Mouse (Mus musculus): ENCODE data around the gene Sstr2. TPM values are rescaled to one million over a fixed set of nuclear protein-coding genes. Genes with fewer than 3 reads are reported as not detected.

Gene Sstr2
- polyA plus RNA-seq, 1 experiment: not detected

- H3K27ac ChIP-seq (replicated peaks; ENCODE audit: low read depth, low read length): no peak overlapping the region
- H3K4me1 ChIP-seq (ENCODE audit: control insufficient read depth, insufficient read depth, insufficient read length, low read length): no peaks in the 10 kb centered on the region; the same call in 1 of the 2 replicates
- no peak overlapping the region for H3K4me3 ChIP-seq (ENCODE audit: insufficient read depth, low read depth, low read length)
Measured at GRCm38 (mm10) chr11:113634699-113635121, 15.6 kb downstream of the Sstr2 start.

GRCm38 (mm10) chr11:113638680-113639079 lies 19.5 kb downstream of the Sstr2 start:
- no peak overlapping the region for H3K27ac ChIP-seq (replicated peaks; ENCODE audit: low read depth, low read length)

GRCm38 (mm10) chr11:113645181-113645580 lies 26.0 kb downstream of the Sstr2 start:
- no peak overlapping the region for H3K27ac ChIP-seq (replicated peaks; ENCODE audit: low read depth, low read length)
- no peaks in the 10 kb centered on the region for H3K4me1 ChIP-seq (ENCODE audit: control insufficient read depth, insufficient read depth, insufficient read length, low read length)
- H3K4me3 ChIP-seq (ENCODE audit: insufficient read depth, low read depth, low read length): no peak overlapping the region

More at GRCm38 (mm10) chr11:113638680-113639079, 19.5 kb downstream of the Sstr2 start:
- H3K4me3 ChIP-seq (ENCODE audit: insufficient read depth, low read depth, low read length): no peak overlapping the region
- H3K4me1 ChIP-seq (ENCODE audit: control insufficient read depth, insufficient read depth, insufficient read length, low read length): no peaks in the 10 kb centered on the region; the same call in 1 of the 2 replicates

- Histone ChIP-seq H3K4me1 (ENCODE audit: control insufficient read depth, insufficient read depth, insufficient read length, low read length) (peaks cover 6% of the 10 kb centered on the region; the same call in 1 of the 2 replicates), H3K4me3 (ENCODE audit: insufficient read depth, low read depth, low read length) (no peak overlapping the region), H3K27ac (replicated peaks; ENCODE audit: low read depth, low read length) (no peak overlapping the region)
Measured at GRCm38 (mm10) chr11:113648152-113648551, 29.0 kb downstream of the Sstr2 start.

- peak within 1 kb of the TSS; percentile 95 for H3K27ac ChIP-seq (replicated peaks; ENCODE audit: low read depth, low read length)
- peaks cover 6% of the 10 kb centered on the region; the same call in 1 of the 2 replicates for H3K4me1 ChIP-seq (ENCODE audit: control insufficient read depth, insufficient read depth, insufficient read length, low read length)
- peak within 1 kb of the TSS; percentile 99 for H3K4me3 ChIP-seq (ENCODE audit: insufficient read depth, low read depth, low read length)
Measured at GRCm38 (mm10) chr11:113648690-113649352, 29.7 kb downstream of the Sstr2 start, which contains the start of gene Cog1. Cog1 (plus strand) TSS chr11:113649169.

GRCm38 (mm10) chr11:113649353-113650210 lies 30.4 kb downstream of the Sstr2 start, which contains the start of gene Slc39a11:
Slc39a11 (minus strand) TSS chr11:113650079.
- Histone ChIP-seq H3K27ac (replicated peaks; ENCODE audit: low read depth, low read length) (peak within 1 kb of the TSS; percentile 95), H3K4me1 (ENCODE audit: control insufficient read depth, insufficient read depth, insufficient read length, low read length) (peaks cover 6% of the 10 kb centered on the region; the same call in 1 of the 2 replicates), H3K4me3 (ENCODE audit: insufficient read depth, low read depth, low read length) (peak within 1 kb of the TSS; percentile 99)

GRCm38 (mm10) chr11:113651206-113651906 lies 32.2 kb downstream of the Sstr2 start:
- peak overlapping the region; percentile 45 for H3K27ac ChIP-seq (replicated peaks; ENCODE audit: low read depth, low read length)
- no peak overlapping the region for H3K4me3 ChIP-seq (ENCODE audit: insufficient read depth, low read depth, low read length)
- peaks cover 6% of the 10 kb centered on the region; the same call in 1 of the 2 replicates for H3K4me1 ChIP-seq (ENCODE audit: control insufficient read depth, insufficient read depth, insufficient read length, low read length)

- Histone ChIP-seq H3K4me3 (ENCODE audit: insufficient read depth, low read depth, low read length) (no peak overlapping the region), H3K27ac (replicated peaks; ENCODE audit: low read depth, low read length) (no peak overlapping the region), H3K4me1 (ENCODE audit: control insufficient read depth, insufficient read depth, insufficient read length, low read length) (peaks cover 6% of the 10 kb centered on the region; the same call in 1 of the 2 replicates)
Measured at GRCm38 (mm10) chr11:113651907-113652273, 32.7 kb downstream of the Sstr2 start.

GRCm38 (mm10) chr11:113652516-113652915 lies 33.4 kb downstream of the Sstr2 start:
- Histone ChIP-seq H3K4me1 (ENCODE audit: control insufficient read depth, insufficient read depth, insufficient read length, low read length) (peaks cover 6% of the 10 kb centered on the region; the same call in 1 of the 2 replicates), H3K27ac (replicated peaks; ENCODE audit: low read depth, low read length) (no peak overlapping the region), H3K4me3 (ENCODE audit: insufficient read depth, low read depth, low read length) (no peak overlapping the region)

GRCm38 (mm10) chr11:113654105-113654504 lies 35.0 kb downstream of the Sstr2 start:
- Histone ChIP-seq H3K4me1 (ENCODE audit: control insufficient read depth, insufficient read depth, insufficient read length, low read length) (peaks cover 6% of the 10 kb centered on the region; the same call in 1 of the 2 replicates), H3K27ac (replicated peaks; ENCODE audit: low read depth, low read length) (no peak overlapping the region), H3K4me3 (ENCODE audit: insufficient read depth, low read depth, low read length) (no peak overlapping the region)

- Histone ChIP-seq H3K4me3 (ENCODE audit: insufficient read depth, low read depth, low read length) (no peak overlapping the region), H3K27ac (replicated peaks; ENCODE audit: low read depth, low read length) (no peak overlapping the region), H3K4me1 (ENCODE audit: control insufficient read depth, insufficient read depth, insufficient read length, low read length) (peaks cover 6% of the 10 kb centered on the region; the same call in 1 of the 2 replicates)
Measured at GRCm38 (mm10) chr11:113654561-113655270, 35.6 kb downstream of the Sstr2 start.

GRCm38 (mm10) chr11:113656511-113656932 lies 37.4 kb downstream of the Sstr2 start:
- Histone ChIP-seq H3K4me1 (ENCODE audit: control insufficient read depth, insufficient read depth, insufficient read length, low read length) (no peaks in the 10 kb centered on the region), H3K27ac (replicated peaks; ENCODE audit: low read depth, low read length) (no peak overlapping the region), H3K4me3 (ENCODE audit: insufficient read depth, low read depth, low read length) (no peak overlapping the region)

GRCm38 (mm10) chr11:113657221-113657620 lies 38.1 kb downstream of the Sstr2 start:
- Histone ChIP-seq H3K27ac (replicated peaks; ENCODE audit: low read depth, low read length) (no peak overlapping the region), H3K4me1 (ENCODE audit: control insufficient read depth, insufficient read depth, insufficient read length, low read length) (no peaks in the 10 kb centered on the region), H3K4me3 (ENCODE audit: insufficient read depth, low read depth, low read length) (no peak overlapping the region)

GRCm38 (mm10) chr11:113658319-113658718 lies 39.2 kb downstream of the Sstr2 start:
- Histone ChIP-seq H3K4me1 (ENCODE audit: control insufficient read depth, insufficient read depth, insufficient read length, low read length) (no peaks in the 10 kb centered on the region), H3K4me3 (ENCODE audit: insufficient read depth, low read depth, low read length) (no peak overlapping the region), H3K27ac (replicated peaks; ENCODE audit: low read depth, low read length) (no peak overlapping the region)
